Mouse (Mus musculus) kidney, adult 2 months (tissue): ENCODE results near the gene Hoxa3. TPM values are rescaled to one million over a fixed set of nuclear protein-coding genes. Genes with fewer than 3 reads are reported as not detected.

Source experiments
- DNase-seq: peaks from one replicate; pipeline ENCODE4 v3.0.0; 2021
- H3K27ac ChIP-seq: fragments of 200-500 bp; 2 replicates; pipeline ENCODE4 v1.5.1; 2012; ENCODE audit warnings: low read depth, low read length, control low read depth, inconsistent platforms; ENCODE audit not compliant: insufficient read depth
- H3K27me3 ChIP-seq: fragments of 200-500 bp; replicated peaks from 2 replicates; pipeline ENCODE4 v1.6.1; 2012; ENCODE audit warnings: mild to moderate bottlenecking, moderate library complexity, low read length, inconsistent platforms; ENCODE audit not compliant: control insufficient read depth, insufficient read depth
- H3K36me3 ChIP-seq: fragments of 200-500 bp; 2 replicates; pipeline ENCODE4 v1.6.1; 2012; ENCODE audit warnings: mild to moderate bottlenecking, moderate library complexity, low read length, inconsistent platforms; ENCODE audit not compliant: control insufficient read depth, insufficient read depth
- H3K4me1 ChIP-seq: fragments of 200-500 bp; 2 replicates; pipeline ENCODE4 v1.6.1; 2011; ENCODE audit warnings: low read length; ENCODE audit not compliant: control insufficient read depth, insufficient read depth
- H3K4me3 ChIP-seq: fragments of 200-500 bp; 2 replicates; pipeline ENCODE4 v1.5.1; 2011; ENCODE audit warnings: mild to moderate bottlenecking, low read depth, low read length, control low read depth; ENCODE audit not compliant: insufficient read depth
- CTCF ChIP-seq: fragments of 200-500 bp; conservative IDR thresholded peaks from 2 replicates; pipeline ENCODE4 v1.5.1; 2011; ENCODE audit warnings: low read depth, mild to moderate bottlenecking, control low read depth, low read length, moderate library complexity, mixed read lengths; ENCODE audit not compliant: insufficient read depth, insufficient read length
- POLR2A ChIP-seq: fragments of 200-500 bp; IDR thresholded peaks from one replicate; pipeline ENCODE4 v1.6.1; 2011; ENCODE audit warnings: low read depth, low read length, control low read depth
- WGBS: fragments of 180-500 bp; shearing (Covaris S2); methylation state at CpG from one replicate; pipeline ENCODE4 v1.1.7; 2018; 5-methylcytosine and 5-hydroxymethylcytosine counted together
- polyA plus RNA-seq: library from polyadenylated mRNA; depleted of rRNA; stranded (reverse); fragments of >200 nt; gene quantifications from 2 replicates; pipeline ENCODE4 v1.2.3, GENCODE M21; 2012

Gene Hoxa3
- polyA plus RNA-seq, 1 experiment = 7.6 TPM

DNA sequence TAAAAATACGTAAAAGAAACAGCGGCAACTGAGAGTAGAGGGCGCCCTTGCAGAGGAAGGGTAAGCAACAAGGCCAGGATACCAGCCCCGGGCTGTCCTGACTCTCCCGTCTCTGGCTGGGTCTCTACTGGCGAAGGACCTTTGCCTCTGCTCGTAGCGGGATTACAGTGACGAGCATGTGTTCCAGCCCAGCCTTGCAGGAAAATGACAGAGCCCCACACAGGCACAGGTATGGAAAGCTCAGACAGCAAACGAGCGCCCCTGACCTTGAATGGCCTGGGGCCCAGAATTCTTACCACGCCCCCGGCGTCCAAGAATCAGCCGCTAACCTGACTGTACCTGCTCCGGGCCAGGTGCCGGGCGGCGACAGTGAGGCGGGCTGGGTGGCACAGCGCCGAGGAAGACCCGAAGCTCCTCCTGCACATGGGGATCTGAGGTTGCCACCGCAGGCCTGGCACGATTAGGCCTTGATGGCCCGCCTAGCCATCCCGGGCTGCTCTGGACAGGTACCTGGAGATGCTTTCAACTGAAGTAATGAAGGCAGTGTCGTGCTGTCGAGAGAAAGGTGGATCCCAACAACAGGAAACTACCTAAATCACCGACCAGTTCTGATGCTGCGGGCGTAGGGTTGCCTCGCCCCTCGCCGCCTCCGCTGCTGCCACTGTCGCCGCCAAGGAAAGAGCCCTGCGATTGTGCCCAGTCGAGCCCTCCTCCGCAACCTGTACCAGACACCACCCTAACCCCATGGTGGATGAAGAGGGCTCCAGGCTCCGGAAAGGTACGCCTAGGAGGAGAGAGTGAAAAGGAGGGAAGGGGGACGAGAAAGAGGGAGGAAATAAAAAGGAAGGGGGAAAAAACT lies 16.7 kb upstream of the Hoxa3 start:
- peak; percentile 93 for DNase-seq
- peak overlapping the region; percentile 98 for H3K27ac ChIP-seq
- no peaks in the 10 kb centered on the region for H3K36me3 ChIP-seq
- H3K4me1 ChIP-seq = no peaks in the 10 kb centered on the region
- 2% methylated on average over 43 of the region's 44 CpGs for WGBS
- TF ChIP-seq POLR2A (peak; percentile 49), CTCF (no peak)
- no peaks in the 10 kb centered on the region for H3K27me3 ChIP-seq
- peak overlapping the region; percentile 84 for H3K4me3 ChIP-seq

DNA sequence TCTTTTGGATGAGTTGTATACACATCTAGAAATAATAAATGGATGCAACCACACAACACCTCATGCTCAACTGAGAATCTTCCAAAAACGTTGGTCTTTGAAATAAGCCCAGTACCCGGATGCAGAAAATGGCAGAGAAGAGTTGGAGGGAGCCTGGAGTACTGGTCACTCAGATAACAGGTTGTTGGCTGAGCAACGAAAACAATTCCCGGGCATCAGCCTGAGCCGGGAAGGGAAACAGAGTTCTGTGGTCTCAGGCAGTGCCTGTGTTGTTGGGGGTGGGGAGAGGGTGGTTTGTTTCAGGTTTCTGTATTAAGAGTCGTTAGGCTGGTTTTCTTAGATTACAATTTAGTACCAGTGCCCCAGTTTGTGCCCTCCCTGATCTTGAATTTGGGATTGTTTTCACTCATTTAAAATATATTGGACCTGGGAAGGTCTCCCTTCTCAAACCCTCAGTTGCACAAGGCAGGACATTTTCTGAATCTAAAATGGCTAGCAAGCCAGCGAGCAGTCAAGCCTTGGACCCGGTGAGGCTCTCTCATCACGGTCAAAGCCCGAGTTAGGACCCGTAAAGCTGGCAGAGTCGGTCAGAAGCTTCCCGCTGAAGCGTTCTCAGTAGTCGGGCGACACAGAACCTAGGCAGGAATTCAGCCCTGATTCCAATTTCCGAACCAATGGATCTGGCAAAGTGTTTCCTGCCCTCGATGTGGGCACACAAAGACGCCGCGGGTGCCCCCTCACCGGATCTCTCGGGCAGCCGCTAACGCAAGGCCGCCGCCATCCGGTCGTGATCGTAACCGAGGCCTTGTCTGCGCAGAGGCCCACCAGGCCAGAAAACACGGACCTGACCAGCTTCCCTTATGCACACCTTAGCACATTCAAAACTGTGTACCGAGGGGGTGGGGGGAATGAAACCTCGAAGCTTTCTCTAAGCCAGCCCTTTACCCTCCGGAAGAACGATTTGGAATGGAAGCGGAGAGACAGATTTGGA lies 15.6 kb upstream of the Hoxa3 start:
- WGBS = 2% methylated on average over 38 of the region's 38 CpGs
- H3K27ac ChIP-seq = peak overlapping the region; percentile 98
- H3K4me3 ChIP-seq = peak overlapping the region; percentile 84
- TF ChIP-seq POLR2A (no peak), CTCF (no peak)
- DNase-seq = peak; percentile 78
- H3K27me3 ChIP-seq = no peaks in the 10 kb centered on the region
- H3K4me1 ChIP-seq = no peaks in the 10 kb centered on the region
- no peaks in the 10 kb centered on the region; the same call in 1 of the 2 replicates for H3K36me3 ChIP-seq

DNA sequence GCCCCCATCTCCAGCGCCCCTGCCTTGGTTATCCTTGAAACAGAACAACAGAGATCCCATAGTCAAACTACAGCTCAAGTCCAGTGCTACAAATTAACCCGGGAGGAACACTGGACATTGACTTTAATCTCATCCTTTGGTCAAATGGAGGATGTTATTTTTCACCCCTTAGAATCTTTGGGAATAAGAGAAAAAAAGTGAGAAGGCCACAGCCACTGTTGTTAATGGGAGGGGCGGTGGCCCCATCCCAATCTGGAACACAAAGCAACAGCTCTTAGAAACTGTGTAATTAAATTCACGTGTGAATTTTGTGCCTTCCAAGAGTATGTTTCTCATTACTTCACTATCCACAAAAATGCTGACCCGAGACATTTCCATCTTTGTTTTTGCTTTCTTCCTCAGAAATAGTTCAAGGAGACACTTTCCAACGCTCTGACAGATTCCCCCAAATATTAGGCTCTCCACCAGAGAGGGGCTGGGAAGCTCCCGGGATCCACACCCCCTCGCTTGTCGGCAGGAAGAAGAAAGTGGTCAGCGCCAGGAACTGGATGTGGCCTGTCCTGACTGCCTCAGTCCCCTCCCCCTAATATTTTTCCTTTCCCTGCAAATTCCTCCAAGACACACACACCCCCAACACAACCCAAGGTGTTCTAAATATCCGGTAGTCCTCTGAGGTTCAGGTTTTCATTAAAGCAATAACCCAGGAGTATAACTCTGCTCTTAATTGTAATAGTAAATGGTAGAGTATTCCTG lies 14.5 kb upstream of the Hoxa3 start:
- peak overlapping the region; percentile 95 for H3K27ac ChIP-seq
- no peaks in the 10 kb centered on the region; the same call in 1 of the 2 replicates for H3K36me3 ChIP-seq
- no peak for TF ChIP-seq CTCF
- TF ChIP-seq POLR2A = no peak
- peak; percentile 73 for DNase-seq
- H3K27me3 ChIP-seq = no peaks in the 10 kb centered on the region
- no peaks in the 10 kb centered on the region for H3K4me1 ChIP-seq
- H3K4me3 ChIP-seq = no peak overlapping the region
- WGBS = 9% methylated on average over 11 of the region's 11 CpGs

DNA sequence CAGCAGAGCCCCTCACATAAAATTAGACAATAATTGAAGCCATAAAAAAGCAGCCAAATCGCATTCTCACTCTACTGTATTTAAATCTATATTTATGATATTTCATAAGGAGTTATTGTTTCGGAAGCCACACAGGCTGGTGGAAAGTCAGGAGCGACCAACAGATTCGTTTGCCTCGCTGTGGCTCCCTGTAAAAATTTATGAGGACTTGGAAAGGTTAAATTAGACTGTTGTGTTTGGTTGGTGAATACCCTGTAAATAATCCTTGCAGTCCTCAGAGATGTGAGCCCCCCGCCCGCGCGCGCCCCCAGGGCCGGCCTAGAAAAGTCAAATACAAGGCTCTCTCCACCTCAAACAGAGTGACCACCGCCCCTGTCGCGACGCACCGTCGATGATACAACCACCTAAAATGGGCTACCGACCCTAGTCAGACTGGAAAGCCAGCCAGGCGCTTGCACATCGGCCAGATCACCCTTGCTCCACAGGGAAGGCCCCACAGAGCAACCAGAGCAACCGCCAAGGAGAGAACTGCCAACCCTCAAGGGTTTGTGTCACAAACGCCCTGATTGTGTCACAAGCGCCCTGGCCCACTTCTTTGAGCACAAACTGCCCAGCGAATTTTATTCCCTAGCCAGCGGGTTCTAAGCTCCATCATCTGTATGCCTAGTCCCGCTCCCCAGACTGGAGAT lies 13.6 kb upstream of the Hoxa3 start:
- 11% methylated on average over 26 of the region's 26 CpGs for WGBS
- peak overlapping the region; percentile 83 for H3K4me3 ChIP-seq
- TF ChIP-seq POLR2A (no peak), CTCF (no peak)
- H3K27me3 ChIP-seq = no peaks in the 10 kb centered on the region
- DNase-seq = peak; percentile 69
- H3K27ac ChIP-seq = peak overlapping the region; percentile 95
- no peaks in the 10 kb centered on the region for H3K4me1 ChIP-seq
- no peaks in the 10 kb centered on the region; the same call in 1 of the 2 replicates for H3K36me3 ChIP-seq

DNA sequence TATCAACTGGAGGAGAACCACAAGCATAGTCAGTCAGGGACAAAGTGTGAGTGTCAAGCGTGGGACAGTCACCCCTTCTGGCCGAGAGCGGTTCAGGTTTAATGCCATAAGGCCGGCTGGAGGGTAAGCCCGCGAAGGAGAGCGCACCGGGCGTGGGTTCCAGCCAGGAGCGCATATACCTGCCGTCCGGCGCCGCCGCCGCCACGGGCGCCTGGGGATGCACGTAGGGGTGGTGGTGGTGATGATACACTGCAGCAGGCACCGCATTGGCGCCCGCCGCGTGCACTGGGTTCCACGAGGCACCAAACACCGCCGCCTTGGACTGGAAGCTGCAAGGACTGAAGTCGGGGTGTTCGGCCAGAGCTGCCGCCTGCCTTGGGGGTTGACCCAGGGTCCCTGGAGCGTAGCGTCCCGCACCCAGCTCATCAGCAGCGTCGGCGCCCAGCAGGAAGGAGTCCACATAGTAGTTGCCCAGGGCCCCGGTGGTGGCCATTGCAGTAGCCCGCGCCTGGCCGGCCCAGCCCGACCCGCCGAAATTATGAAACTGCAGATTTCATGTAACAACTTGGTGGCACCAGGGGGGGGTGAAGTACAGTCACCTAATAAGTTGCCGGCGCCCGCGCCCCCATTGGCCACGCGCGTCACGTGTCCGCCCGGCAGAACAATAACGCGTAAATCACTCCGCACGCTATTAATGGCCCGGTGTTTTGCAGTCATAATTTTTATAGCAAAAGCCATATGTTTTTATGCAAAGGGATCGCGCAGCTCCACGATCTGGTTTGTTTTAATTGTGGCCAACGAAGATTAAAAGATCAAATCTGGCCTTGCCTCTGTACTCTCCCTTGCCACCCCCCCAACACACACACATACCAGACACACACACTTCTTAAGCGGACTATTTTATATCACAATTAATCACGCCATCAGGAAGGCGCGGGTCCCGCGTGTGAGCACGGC lies 12.8 kb upstream of the Hoxa3 start:
- H3K4me1 ChIP-seq = no peaks in the 10 kb centered on the region
- H3K36me3 ChIP-seq = no peaks in the 10 kb centered on the region; the same call in 1 of the 2 replicates
- H3K27me3 ChIP-seq = no peaks in the 10 kb centered on the region
- DNase-seq = peak; percentile 97
- peak overlapping the region; percentile 83 for H3K4me3 ChIP-seq
- under 1% methylated on average over 69 of the region's 69 CpGs for WGBS
- peak overlapping the region; percentile 95 for H3K27ac ChIP-seq
- TF ChIP-seq CTCF = no peak
- TF ChIP-seq POLR2A = no peak
